8 mouse cellular contexts compared by ENCODE assay signal in the genomic region with DNA sequence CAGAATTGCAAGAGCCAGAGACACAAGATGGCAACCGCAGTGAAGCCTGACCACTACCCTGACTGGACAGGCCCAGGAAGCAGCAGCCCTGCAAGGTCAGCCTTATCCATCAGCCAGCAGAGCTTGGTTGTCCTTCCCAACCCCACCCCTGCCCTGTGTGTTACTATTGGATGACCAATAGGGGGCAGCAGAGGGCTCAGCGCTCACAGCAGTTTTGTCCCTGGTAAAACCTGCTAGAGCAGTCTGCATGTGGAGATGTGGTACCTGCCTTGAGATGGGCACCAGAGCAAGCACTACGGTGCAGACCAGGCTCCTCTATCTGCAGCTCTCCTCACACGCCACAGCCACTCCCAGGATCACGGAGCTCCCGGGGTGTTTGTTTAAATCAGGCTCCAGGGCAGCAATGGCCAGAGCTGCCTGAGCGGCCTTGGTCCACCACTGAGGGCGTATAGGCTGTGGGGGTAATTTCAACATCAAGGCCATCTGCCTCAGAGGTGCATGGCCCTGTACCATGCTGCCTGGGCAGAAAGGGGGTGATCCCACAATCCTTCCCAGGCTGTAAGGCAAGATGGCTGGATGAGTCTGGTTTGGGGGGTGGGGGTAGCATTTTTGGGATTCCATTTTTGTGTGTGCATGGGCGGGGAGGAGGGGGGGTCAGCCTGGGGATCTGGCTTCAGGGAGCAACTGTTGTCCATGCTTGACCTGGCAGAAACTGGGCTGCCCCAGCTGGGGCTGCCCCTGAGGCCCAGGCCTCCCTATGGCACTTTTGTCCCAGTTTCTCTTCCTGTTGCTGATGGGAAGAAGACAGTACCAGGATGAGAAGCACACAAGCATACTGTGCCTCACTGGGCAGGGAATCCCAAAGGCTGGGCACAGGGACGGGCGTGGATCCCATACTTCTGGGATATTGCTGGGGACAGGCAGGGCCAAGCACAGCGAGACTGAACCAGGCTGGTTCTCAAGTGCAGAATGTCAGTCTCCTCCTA. TPM values are rescaled to one million over a fixed set of nuclear protein-coding genes. Genes with fewer than 3 reads are reported as not detected.
DNase-seq lines count a peak whose midpoint lies in the region; ATAC-seq and TF ChIP-seq lines count a peak whose summit lies in the region.

No protein-coding gene starts in this region.

- H3K9ac ChIP-seq in forebrain, embryonic 13.5 days: no peak overlapping the region
- no peak overlapping the region for H3K9ac ChIP-seq in intestine, postnatal 0 days (ENCODE audit: low read depth, low read length)

- no peak overlapping the region for H3K27ac ChIP-seq in forebrain, embryonic 13.5 days
- H3K27ac ChIP-seq in intestine, postnatal 0 days (ENCODE audit: low read depth, low read length): no peak overlapping the region

- H3K27me3 ChIP-seq in forebrain, embryonic 13.5 days: no peaks in the 10 kb centered on the region
- no peaks in the 10 kb centered on the region for H3K27me3 ChIP-seq in intestine, postnatal 0 days (replicated peaks; ENCODE audit: control insufficient read depth, insufficient read depth, low read length)

- peak; percentile 98 for TF ChIP-seq CTCF in intestine, postnatal 0 days (IDR thresholded peaks at IDR 0.05; ENCODE audit: low read depth)

- H3K4me3 ChIP-seq in forebrain, embryonic 13.5 days: no peak overlapping the region
- no peak overlapping the region for H3K4me3 ChIP-seq in intestine, postnatal 0 days (ENCODE audit: low read depth, low read length)

- peak; percentile 66; the same call in 1 of the 2 replicates for ATAC-seq in cerebellum, adult (ENCODE audit: insufficient number of reproducible peaks, low FRiP score, low TSS enrichment)
- ATAC-seq in forebrain, embryonic 13.5 days: 0 out of 2 replicates have a peak, but pooled peaks have one; percentile 36
- ATAC-seq in intestine, postnatal 0 days: peak; percentile 46; the same call in 1 of the 2 replicates
- no peak for ATAC-seq in inflammation-experienced regulatory T-cells, adult 6 months

- no peak overlapping the region for H3K4me2 ChIP-seq in forebrain, embryonic 13.5 days
- no peak overlapping the region for H3K4me2 ChIP-seq in intestine, postnatal 0 days (replicated peaks; ENCODE audit: low read depth)

- WGBS in forebrain, embryonic 13.5 days: 58% methylated on average over 12 of the region's 12 CpGs
- WGBS in intestine, postnatal 0 days: 51% methylated on average over 12 of the region's 12 CpGs

- H3K4me1 ChIP-seq in forebrain, embryonic 13.5 days: peaks cover 20% of the 10 kb centered on the region
- no peaks in the 10 kb centered on the region for H3K4me1 ChIP-seq in intestine, postnatal 0 days (replicated peaks; ENCODE audit: control insufficient read depth, insufficient read depth, low read length)

- peak; percentile 69 to 71 for DNase-seq in B cell, adult 2 months
- DNase-seq in ES-CJ7 (ENCODE audit: low read depth, low spot score): peak; percentile 69
- peak; percentile 39 to 59 for DNase-seq in lung, adult 18-20 months
- DNase-seq in retina, postnatal 7 days (ENCODE audit: low read depth, low spot score): peak; percentile 54

- no peaks in the 10 kb centered on the region for H3K9me3 ChIP-seq in forebrain, embryonic 13.5 days (replicated peaks)
- no peaks in the 10 kb centered on the region for H3K9me3 ChIP-seq in intestine, postnatal 0 days (ENCODE audit: control insufficient read depth)

- peaks cover 8% of the 10 kb centered on the region; the same call in 1 of the 2 replicates for H3K36me3 ChIP-seq in forebrain, embryonic 13.5 days (ENCODE audit: poor library complexity, severe bottlenecking)
- H3K36me3 ChIP-seq in intestine, postnatal 0 days (ENCODE audit: control insufficient read depth, insufficient read depth): peaks cover 4% of the 10 kb centered on the region; the same call in 1 of the 2 replicates

RNA-seq across cellular contexts. Expression of gene Uts2r, which starts 16.5 kb away (rescaled TPM):
- polyA plus RNA-seq in forebrain, embryonic 13.5 days (2015; fragmentation: Nextera tagmentation; extraction: Ambion mirVana): 0.09 TPM in 1 of 2 replicates, not detected in the other
- not detected in 2 replicates for polyA plus RNA-seq in intestine, postnatal 0 days (2015; fragmentation: Nextera tagmentation; extraction: Ambion mirVana)
- not detected for polyA plus RNA-seq in inflammation-experienced regulatory T-cells, adult 6 months (2017; shearing (Covaris generic))

RNA-seq across cellular contexts. Expression of gene Hexdc, which starts 27.7 kb away (rescaled TPM):
- 11.4 and 12.0 TPM in 2 replicates for polyA plus RNA-seq in forebrain, embryonic 13.5 days (2015; fragmentation: Nextera tagmentation; extraction: Ambion mirVana)
- 7.3 and 8.4 TPM in 2 replicates for polyA plus RNA-seq in intestine, postnatal 0 days (2015; fragmentation: Nextera tagmentation; extraction: Ambion mirVana)
- polyA plus RNA-seq in inflammation-experienced regulatory T-cells, adult 6 months (2017; shearing (Covaris generic)): 1 to 10 TPM in 2 of 3 experiments, under 1 TPM in 1; 0.86 to 2.7 (median 1.5) TPM

RNA-seq across cellular contexts. Expression of gene Ogfod3, which starts 27.9 kb away (rescaled TPM):
- polyA plus RNA-seq in forebrain, embryonic 13.5 days (2015; fragmentation: Nextera tagmentation; extraction: Ambion mirVana): 16.8 and 17.2 TPM in 2 replicates
- 33.7 and 34.8 TPM in 2 replicates for polyA plus RNA-seq in intestine, postnatal 0 days (2015; fragmentation: Nextera tagmentation; extraction: Ambion mirVana)
- polyA plus RNA-seq in inflammation-experienced regulatory T-cells, adult 6 months (2017; shearing (Covaris generic)): 1 to 10 TPM; 3.2 to 7.3 (median 5.3) TPM

RNA-seq across cellular contexts. Expression of gene Tex19.1, which starts 30.6 kb away (rescaled TPM):
- polyA plus RNA-seq in forebrain, embryonic 13.5 days (2015; fragmentation: Nextera tagmentation; extraction: Ambion mirVana): not detected in 2 replicates
- polyA plus RNA-seq in intestine, postnatal 0 days (2015; fragmentation: Nextera tagmentation; extraction: Ambion mirVana): not detected in 2 replicates
- polyA plus RNA-seq in inflammation-experienced regulatory T-cells, adult 6 months (2017; shearing (Covaris generic)): not detected

RNA-seq across cellular contexts. Expression of gene Cybc1, which starts 52.5 kb away (rescaled TPM):
- 37.0 and 41.2 TPM in 2 replicates for polyA plus RNA-seq in forebrain, embryonic 13.5 days (2015; fragmentation: Nextera tagmentation; extraction: Ambion mirVana)
- polyA plus RNA-seq in intestine, postnatal 0 days (2015; fragmentation: Nextera tagmentation; extraction: Ambion mirVana): 21.0 and 23.2 TPM in 2 replicates
- 10 to 100 TPM; 78.0 to 95.8 (median 86.5) TPM for polyA plus RNA-seq in inflammation-experienced regulatory T-cells, adult 6 months (2017; shearing (Covaris generic))
